Mouse (Mus musculus) C2C12 (cell line): ENCODE results near the gene Zdhhc20.

Experiments
- CEBPB ChIP-seq: IDR thresholded peaks from one replicate; pipeline ENCODE4 v1.6.1; 2011; ENCODE audit warnings: low read depth, mild to moderate bottlenecking, control low read depth, moderate library complexity
- CTCF ChIP-seq: IDR thresholded peaks from one replicate; pipeline ENCODE4 v1.5.1; 2011; ENCODE audit not compliant: control insufficient read depth, insufficient read depth, insufficient read length
- MAX ChIP-seq: IDR thresholded peaks from one replicate; pipeline ENCODE4 v1.6.1; 2011; ENCODE audit warnings: mild to moderate bottlenecking, control low read depth
- MYOD1 ChIP-seq: IDR thresholded peaks from one replicate; pipeline ENCODE4 v1.6.1; 2011; ENCODE audit warnings: low read depth; ENCODE audit not compliant: control insufficient read depth, insufficient read length
- USF1 ChIP-seq: IDR thresholded peaks from one replicate; pipeline ENCODE4 v1.6.1; 2011; ENCODE audit warnings: low read depth, mild to moderate bottlenecking, control low read depth, moderate library complexity

GRCm38 (mm10) chr14:57883341-57883740 is 6.7 kb downstream of the Zdhhc20 start:
- TF ChIP-seq USF1 (no peak), CTCF (no peak), CEBPB (no peak), MYOD1 (no peak), MAX (no peak)
